Mouse (Mus musculus) bone marrow macrophage, adult 2 months (primary cell): ENCODE results near the gene Tmem132c. TPM values are rescaled to one million over a fixed set of nuclear protein-coding genes. Genes with fewer than 3 reads are reported as not detected.

Experiments used
- H3K27ac ChIP-seq: 2 replicates; pipeline ENCODE4 v1.5.1; 2012; ENCODE audit warnings: low read depth, low read length; ENCODE audit not compliant: insufficient read depth
- H3K4me1 ChIP-seq: 2 replicates; pipeline ENCODE4 v1.6.1; 2012; ENCODE audit warnings: low read length; ENCODE audit not compliant: control insufficient read depth, insufficient read depth
- H3K4me3 ChIP-seq: 2 replicates; pipeline ENCODE4 v1.5.1; 2012; ENCODE audit warnings: mild to moderate bottlenecking, low read length, moderate library complexity; ENCODE audit not compliant: insufficient read depth
- CTCF ChIP-seq: IDR thresholded peaks from 2 replicates; pipeline ENCODE4 v1.5.1; 2012; ENCODE audit warnings: low read depth, mild to moderate bottlenecking, low read length, moderate library complexity
- POLR2A ChIP-seq: IDR thresholded peaks from 2 replicates; pipeline ENCODE4 v1.6.1; 2012; ENCODE audit warnings: mild to moderate bottlenecking, low read depth, low read length, borderline replicate concordance
- polyA plus RNA-seq: library from polyadenylated mRNA; stranded (reverse); fragments of >200 nt; gene quantifications from 2 replicates; pipeline ENCODE4 v1.2.4, GENCODE M21; 2012; ENCODE audit not compliant: missing spikeins, insufficient read depth, insufficient read length

Gene Tmem132c
- polyA plus RNA-seq, 1 experiment, result not detected

GRCm38 (mm10) chr5:127361145-127361544 is 119.5 kb downstream of the Tmem132c start:
- no peak overlapping the region for H3K27ac ChIP-seq
- no peaks in the 10 kb centered on the region for H3K4me1 ChIP-seq
- TF ChIP-seq CTCF (no peak), POLR2A (no peak)
- no peak overlapping the region for H3K4me3 ChIP-seq

GRCm38 (mm10) chr5:127365061-127365460 is 123.5 kb downstream of the Tmem132c start:
- TF ChIP-seq CTCF (no peak), POLR2A (no peak)
- no peak overlapping the region for H3K4me3 ChIP-seq
- H3K27ac ChIP-seq, result no peak overlapping the region
- H3K4me1 ChIP-seq, result no peaks in the 10 kb centered on the region

- Histone ChIP-seq H3K27ac (no peak overlapping the region), H3K4me3 (no peak overlapping the region), H3K4me1 (no peaks in the 10 kb centered on the region)
- TF ChIP-seq POLR2A (no peak), CTCF (no peak)
Observed at GRCm38 (mm10) chr5:127368191-127368590, 126.6 kb downstream of the Tmem132c start.

- no peak for TF ChIP-seq CTCF
- H3K4me3 ChIP-seq, result no peak overlapping the region
- H3K4me1 ChIP-seq, result no peaks in the 10 kb centered on the region
- no peak overlapping the region for H3K27ac ChIP-seq
Observed at GRCm38 (mm10) chr5:127369812-127370211, 128.2 kb downstream of the Tmem132c start.

GRCm38 (mm10) chr5:127370503-127370902 is 128.9 kb downstream of the Tmem132c start:
- Histone ChIP-seq H3K27ac (no peak overlapping the region), H3K4me1 (no peaks in the 10 kb centered on the region), H3K4me3 (no peak overlapping the region)
- TF ChIP-seq POLR2A (no peak), CTCF (no peak)

- H3K4me3 ChIP-seq, result no peak overlapping the region
- TF ChIP-seq POLR2A (no peak), CTCF (no peak)
- no peak overlapping the region for H3K27ac ChIP-seq
- H3K4me1 ChIP-seq, result no peaks in the 10 kb centered on the region
Observed at GRCm38 (mm10) chr5:127374251-127374650, 132.6 kb downstream of the Tmem132c start.

- no peak overlapping the region for H3K4me3 ChIP-seq
- no peaks in the 10 kb centered on the region for H3K4me1 ChIP-seq
- no peak overlapping the region for H3K27ac ChIP-seq
- TF ChIP-seq POLR2A (no peak), CTCF (no peak)
Observed at GRCm38 (mm10) chr5:127375654-127376053, 134.0 kb downstream of the Tmem132c start.

GRCm38 (mm10) chr5:127378521-127378920 is 136.9 kb downstream of the Tmem132c start:
- Histone ChIP-seq H3K4me3 (no peak overlapping the region), H3K4me1 (no peaks in the 10 kb centered on the region), H3K27ac (no peak overlapping the region)
- TF ChIP-seq POLR2A (no peak), CTCF (no peak)

- H3K4me3 ChIP-seq, result no peak overlapping the region
- no peaks in the 10 kb centered on the region for H3K4me1 ChIP-seq
- TF ChIP-seq POLR2A (no peak), CTCF (no peak)
- H3K27ac ChIP-seq, result no peak overlapping the region
Observed at GRCm38 (mm10) chr5:127379351-127379750, 137.7 kb downstream of the Tmem132c start.

GRCm38 (mm10) chr5:127381216-127381615 is 139.6 kb downstream of the Tmem132c start:
- H3K4me3 ChIP-seq, result no peak overlapping the region
- TF ChIP-seq POLR2A (no peak), CTCF (no peak)
- H3K27ac ChIP-seq, result no peak overlapping the region
- no peaks in the 10 kb centered on the region for H3K4me1 ChIP-seq

GRCm38 (mm10) chr5:127382571-127382970 is 141.0 kb downstream of the Tmem132c start:
- TF ChIP-seq CTCF (no peak), POLR2A (no peak)

More at GRCm38 (mm10) chr5:127382571-127382970, 141.0 kb downstream of the Tmem132c start:
- Histone ChIP-seq H3K4me1 (no peaks in the 10 kb centered on the region), H3K27ac (no peak overlapping the region), H3K4me3 (no peak overlapping the region)
